Mouse (Mus musculus): ENCODE data around the gene Cisd3.

DNA sequence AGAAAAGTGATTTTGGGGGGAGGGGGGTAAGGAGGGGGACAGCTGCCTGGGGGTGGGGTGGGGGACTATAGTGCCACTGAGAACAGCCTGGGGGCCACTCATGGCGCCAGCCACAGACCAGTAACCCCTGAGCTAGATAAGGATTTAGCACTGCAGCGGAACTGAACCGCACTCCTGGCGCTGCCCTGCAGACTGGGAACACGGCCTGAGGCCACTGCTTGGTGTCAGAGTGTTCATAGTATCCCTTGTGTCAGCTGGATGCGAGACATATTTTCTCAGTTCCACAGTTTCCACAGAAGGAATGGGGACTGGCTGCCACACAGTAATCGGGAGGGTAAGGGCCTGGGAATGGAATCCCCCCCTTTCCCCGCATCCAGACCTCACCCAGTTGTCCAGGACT, 30.4 kb downstream of the Cisd3 start:
- TF ChIP-seq CTCF (conservative IDR thresholded peaks at IDR 0.05; ENCODE audit: insufficient read depth, insufficient read length, low read depth, low read length) = no peak
- no peak for TF ChIP-seq POLR2A (IDR thresholded peaks at IDR 0.05; ENCODE audit: low read depth, low read length)

All from kidney, adult 2 months (tissue).